Mouse (Mus musculus): ENCODE measurements around the gene Erfe. TPM values are rescaled to one million over a fixed set of nuclear protein-coding genes. Genes with fewer than 3 reads are reported as not detected.

Erfe gene
- polyA plus RNA-seq, 1 experiment, result 1.4 TPM

DNA sequence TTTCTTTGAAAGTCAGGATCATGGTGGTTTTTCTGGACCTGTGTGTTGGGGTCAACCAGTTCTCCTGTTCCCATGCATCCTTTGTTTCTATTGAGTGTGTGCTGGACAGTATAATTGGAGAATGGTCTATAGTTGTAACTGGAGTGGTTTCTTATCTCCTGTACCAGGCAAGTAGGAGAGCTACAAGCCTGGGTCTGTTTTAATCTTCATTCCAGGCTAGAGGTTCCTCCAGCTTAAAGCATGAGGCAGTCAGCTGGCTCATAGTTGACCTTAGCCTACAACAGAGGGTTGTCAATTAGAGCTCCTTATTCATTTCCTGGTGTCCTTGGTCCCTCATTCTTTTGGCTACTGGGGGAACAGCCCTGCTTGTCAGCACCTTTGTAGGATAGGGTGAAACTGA is 32.6 kb upstream of the Erfe start:
- TF ChIP-seq CTCF (IDR thresholded peaks at IDR 0.05; ENCODE audit: borderline replicate concordance, control insufficient read depth, extremely low read depth, insufficient read depth, low read length, poor library complexity), result no peak
- TF ChIP-seq POLR2A (IDR thresholded peaks at IDR 0.05; ENCODE audit: control insufficient read depth, extremely low read depth, insufficient read depth, low read length, poor library complexity), result no peak
- Histone ChIP-seq H3K27me3 (ENCODE audit: control insufficient read depth, insufficient read depth, low read length) (no peaks in the 10 kb centered on the region), H3K27ac (ENCODE audit: control insufficient read depth, insufficient read depth, low read length) (no peak overlapping the region), H3K4me3 (ENCODE audit: control insufficient read depth, insufficient read depth, low read length) (no peak overlapping the region), H3K4me1 (replicated peaks; ENCODE audit: control insufficient read depth, insufficient read depth, low read length) (peaks cover 9% of the 10 kb centered on the region; the same call in 1 of the 2 replicates), H3K36me3 (ENCODE audit: control insufficient read depth, insufficient read depth, low read length) (no peaks in the 10 kb centered on the region)
- DNase-seq, result no peak

DNA sequence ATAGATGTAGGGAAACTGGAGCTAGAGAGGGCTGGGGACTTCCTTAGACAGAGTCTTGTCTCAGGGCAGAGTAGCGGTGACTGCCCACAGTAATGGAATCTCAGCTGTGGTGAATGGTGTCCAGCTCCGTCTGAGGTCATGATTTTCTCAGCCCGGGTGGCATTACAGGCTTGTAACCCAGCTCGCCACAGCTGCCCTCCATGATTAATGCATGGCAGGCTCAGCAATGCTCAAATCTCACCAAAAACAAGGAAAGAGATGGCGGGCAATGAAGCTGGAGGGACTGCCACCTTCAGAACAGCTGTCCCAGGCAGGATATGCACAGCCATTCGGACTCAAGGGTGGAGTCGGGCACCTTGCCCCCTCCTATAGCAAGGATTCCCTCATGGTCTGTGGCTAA is 28.9 kb upstream of the Erfe start:
- WGBS, result 81% methylated on average over 7 of the region's 7 CpGs
- Histone ChIP-seq H3K4me1 (replicated peaks; ENCODE audit: control insufficient read depth, insufficient read depth, low read length) (peaks cover 5% of the 10 kb centered on the region; the same call in 1 of the 2 replicates), H3K27ac (ENCODE audit: control insufficient read depth, insufficient read depth, low read length) (no peak overlapping the region), H3K4me3 (ENCODE audit: control insufficient read depth, insufficient read depth, low read length) (no peak overlapping the region), H3K27me3 (ENCODE audit: control insufficient read depth, insufficient read depth, low read length) (no peaks in the 10 kb centered on the region), H3K36me3 (ENCODE audit: control insufficient read depth, insufficient read depth, low read length) (no peaks in the 10 kb centered on the region)
- no peak for DNase-seq
- no peak for TF ChIP-seq CTCF (IDR thresholded peaks at IDR 0.05; ENCODE audit: borderline replicate concordance, control insufficient read depth, extremely low read depth, insufficient read depth, low read length, poor library complexity)
- no peak for TF ChIP-seq POLR2A (IDR thresholded peaks at IDR 0.05; ENCODE audit: control insufficient read depth, extremely low read depth, insufficient read depth, low read length, poor library complexity)

DNA sequence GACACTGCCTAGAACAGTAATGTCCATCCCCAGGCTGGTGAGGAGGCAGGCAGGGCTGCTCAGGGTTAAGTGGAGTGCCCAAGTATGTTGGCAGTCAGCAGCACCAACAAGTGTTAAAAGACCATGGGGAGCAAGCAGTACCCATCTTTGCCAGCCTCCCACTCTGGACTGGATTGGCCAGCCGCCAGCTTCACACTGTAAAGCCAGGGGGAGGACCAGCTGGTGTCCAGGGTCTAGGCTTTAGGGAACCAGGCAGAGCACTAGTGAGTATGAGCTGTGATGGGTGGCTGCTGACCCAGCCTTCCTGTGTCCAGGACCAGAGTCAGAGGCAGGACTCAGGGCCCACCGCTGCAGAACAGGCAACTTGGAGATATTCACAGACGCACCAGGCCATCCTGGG is 22.2 kb upstream of the Erfe start:
- TF ChIP-seq CTCF (IDR thresholded peaks at IDR 0.05; ENCODE audit: borderline replicate concordance, control insufficient read depth, extremely low read depth, insufficient read depth, low read length, poor library complexity) (no peak), POLR2A (IDR thresholded peaks at IDR 0.05; ENCODE audit: control insufficient read depth, extremely low read depth, insufficient read depth, low read length, poor library complexity) (no peak)
- Histone ChIP-seq H3K36me3 (ENCODE audit: control insufficient read depth, insufficient read depth, low read length) (no peaks in the 10 kb centered on the region), H3K27ac (ENCODE audit: control insufficient read depth, insufficient read depth, low read length) (no peak overlapping the region), H3K4me3 (ENCODE audit: control insufficient read depth, insufficient read depth, low read length) (no peak overlapping the region), H3K4me1 (replicated peaks; ENCODE audit: control insufficient read depth, insufficient read depth, low read length) (peaks cover 3% of the 10 kb centered on the region), H3K27me3 (ENCODE audit: control insufficient read depth, insufficient read depth, low read length) (no peaks in the 10 kb centered on the region; the same call in 1 of the 2 replicates)
- WGBS, result 91% methylated on average over 3 of the region's 3 CpGs
- no peak for DNase-seq

DNA sequence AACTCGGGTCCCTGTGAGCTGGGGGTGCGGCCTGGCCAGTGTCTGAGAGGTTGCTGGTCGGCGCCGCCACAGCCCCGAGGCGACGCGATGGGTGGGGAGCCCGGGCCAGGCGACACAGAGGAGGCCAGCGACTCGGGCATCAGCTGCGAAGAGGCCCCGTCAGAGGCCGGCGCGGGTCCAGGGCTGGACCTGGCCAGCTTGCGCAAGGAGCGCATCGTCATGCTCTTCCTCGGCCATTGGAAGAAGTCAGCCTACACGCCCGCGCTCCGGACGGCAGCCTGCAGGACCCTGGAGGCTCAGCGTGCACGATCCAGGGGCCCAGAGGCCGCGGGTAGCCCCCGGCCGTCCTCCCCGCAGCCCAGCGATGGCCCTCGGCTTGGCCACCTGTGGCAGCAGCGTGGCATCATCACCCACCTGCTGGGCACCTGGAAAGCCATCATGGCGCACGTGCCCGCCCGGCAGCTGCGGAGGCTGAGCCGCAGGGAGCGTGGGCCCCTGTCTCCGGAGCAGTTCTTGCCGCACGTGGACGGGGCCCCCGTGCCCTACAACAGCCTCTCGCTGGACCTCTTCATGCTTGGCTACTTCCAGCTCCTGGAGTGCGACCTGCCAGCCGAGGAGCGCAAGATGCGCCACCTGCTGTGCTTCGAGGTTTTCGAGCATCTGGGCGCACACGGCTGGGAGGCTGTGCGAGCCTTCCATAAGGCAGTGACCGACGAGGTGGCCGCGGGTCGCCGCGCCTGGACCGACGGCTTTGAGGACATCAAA is 21.1 kb upstream of the Erfe start:
- no peak for DNase-seq
- 7% methylated on average over 68 of the region's 68 CpGs for WGBS
- Histone ChIP-seq H3K27me3 (ENCODE audit: control insufficient read depth, insufficient read depth, low read length) (no peaks in the 10 kb centered on the region; the same call in 1 of the 2 replicates), H3K4me1 (replicated peaks; ENCODE audit: control insufficient read depth, insufficient read depth, low read length) (peaks cover 3% of the 10 kb centered on the region), H3K36me3 (ENCODE audit: control insufficient read depth, insufficient read depth, low read length) (no peaks in the 10 kb centered on the region), H3K4me3 (ENCODE audit: control insufficient read depth, insufficient read depth, low read length) (no peak overlapping the region), H3K27ac (ENCODE audit: control insufficient read depth, insufficient read depth, low read length) (no peak overlapping the region)
- TF ChIP-seq CTCF (IDR thresholded peaks at IDR 0.05; ENCODE audit: borderline replicate concordance, control insufficient read depth, extremely low read depth, insufficient read depth, low read length, poor library complexity), result no peak

DNA sequence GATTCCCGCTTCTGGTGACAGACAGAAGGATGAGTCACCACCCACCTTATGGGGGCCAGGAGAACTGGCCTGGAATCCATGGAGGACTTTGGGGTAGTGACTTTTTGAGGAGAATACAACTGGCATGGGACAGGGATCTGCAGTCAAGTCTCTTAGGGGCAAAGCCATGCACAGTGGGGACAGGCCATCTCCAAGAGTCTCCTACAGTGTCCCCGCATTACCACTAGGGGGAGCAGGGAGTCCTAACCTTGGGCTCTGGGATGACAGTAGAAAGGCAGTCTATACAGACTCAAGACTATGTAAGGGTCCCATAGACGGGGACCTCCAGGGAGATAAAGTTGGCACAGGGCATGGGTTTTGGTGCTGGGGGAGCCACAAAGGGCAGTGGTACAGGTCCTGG is 19.3 kb upstream of the Erfe start:
- no peak overlapping the region for H3K4me3 ChIP-seq (ENCODE audit: control insufficient read depth, insufficient read depth, low read length)
- no peak overlapping the region for H3K27ac ChIP-seq (ENCODE audit: control insufficient read depth, insufficient read depth, low read length)
- H3K27me3 ChIP-seq (ENCODE audit: control insufficient read depth, insufficient read depth, low read length), result no peaks in the 10 kb centered on the region; the same call in 1 of the 2 replicates
- peaks cover 15% of the 10 kb centered on the region for H3K4me1 ChIP-seq (replicated peaks; ENCODE audit: control insufficient read depth, insufficient read depth, low read length)
- 38% methylated on average over 3 of the region's 3 CpGs for WGBS
- H3K36me3 ChIP-seq (ENCODE audit: control insufficient read depth, insufficient read depth, low read length), result no peaks in the 10 kb centered on the region
- peak; percentile 60; the same call in 1 of the 2 replicates for TF ChIP-seq CTCF (IDR thresholded peaks at IDR 0.05; ENCODE audit: borderline replicate concordance, control insufficient read depth, extremely low read depth, insufficient read depth, low read length, poor library complexity)
- TF ChIP-seq POLR2A (IDR thresholded peaks at IDR 0.05; ENCODE audit: control insufficient read depth, extremely low read depth, insufficient read depth, low read length, poor library complexity), result no peak
- peak; percentile 67 for DNase-seq

DNA sequence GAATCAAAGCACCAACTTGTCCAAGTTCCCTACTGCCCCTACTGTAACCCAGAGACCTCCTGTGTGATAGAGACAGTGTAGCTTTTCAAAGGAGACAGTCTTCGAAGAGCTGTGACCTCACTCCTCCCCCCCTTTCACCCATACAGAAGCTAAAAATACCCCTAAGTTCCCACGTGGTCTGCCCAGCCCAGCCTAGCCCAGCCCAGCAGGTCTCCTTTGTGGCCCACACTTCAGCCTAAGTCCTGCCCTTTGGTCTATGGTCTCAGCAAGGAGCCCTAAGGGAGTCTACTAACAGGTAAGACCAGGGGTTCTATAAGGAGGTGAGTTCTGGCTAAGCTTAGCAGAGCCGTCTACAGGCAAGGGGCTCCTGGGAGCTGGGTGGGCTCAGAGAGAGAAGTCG is 15.4 kb upstream of the Erfe start, which contains the start of gene Klhl30:
Klhl30 (plus strand) TSS at position 176 of the 400 bp plus-strand sequence.
- no peak for DNase-seq
- TF ChIP-seq POLR2A (IDR thresholded peaks at IDR 0.05; ENCODE audit: control insufficient read depth, extremely low read depth, insufficient read depth, low read length, poor library complexity), result no peak
- TF ChIP-seq CTCF (IDR thresholded peaks at IDR 0.05; ENCODE audit: borderline replicate concordance, control insufficient read depth, extremely low read depth, insufficient read depth, low read length, poor library complexity), result no peak

More for the DNA sequence above, 15.4 kb upstream of the Erfe start, which contains the start of gene Klhl30:
- Histone ChIP-seq H3K27me3 (ENCODE audit: control insufficient read depth, insufficient read depth, low read length) (no peaks in the 10 kb centered on the region; the same call in 1 of the 2 replicates), H3K4me3 (ENCODE audit: control insufficient read depth, insufficient read depth, low read length) (no peak within 1 kb of the TSS), H3K27ac (ENCODE audit: control insufficient read depth, insufficient read depth, low read length) (no peak within 1 kb of the TSS), H3K4me1 (replicated peaks; ENCODE audit: control insufficient read depth, insufficient read depth, low read length) (peaks cover 17% of the 10 kb centered on the region), H3K36me3 (ENCODE audit: control insufficient read depth, insufficient read depth, low read length) (no peaks in the 10 kb centered on the region)
- WGBS, result 41% methylated on average over 4 of the region's 4 CpGs
